Mouse (Mus musculus): ENCODE results near the gene Sae1. TPM values are rescaled to one million over a fixed set of nuclear protein-coding genes. Genes with fewer than 3 reads are reported as not detected.
A peak's percentile ranks its signal among the peaks of the same experiment; 100 is the strongest.

Sae1 gene
- polyA plus RNA-seq, 1 experiment from 2014 or later: 272 TPM

DNA sequence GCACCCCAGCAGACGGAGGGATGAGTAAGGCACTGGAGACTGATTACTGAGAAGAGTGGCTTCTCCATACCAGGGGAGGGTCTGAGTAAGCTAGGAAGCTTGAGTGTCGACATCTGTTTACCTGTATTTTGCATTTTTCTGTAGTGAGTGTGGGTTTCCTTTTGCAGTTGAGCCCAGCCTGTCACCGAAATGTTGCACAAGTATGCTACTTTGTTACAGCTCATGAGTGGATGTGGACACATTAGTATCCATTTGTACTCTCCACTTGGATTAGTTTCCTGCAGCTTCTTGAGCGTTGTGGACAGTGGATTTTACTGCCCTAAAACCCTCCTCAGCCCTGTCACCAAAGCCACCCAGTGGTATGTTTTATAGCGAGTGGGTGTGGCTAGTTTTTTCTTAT, 31.1 kb upstream of the Sae1 start:
- H3K9ac ChIP-seq (ENCODE audit: low read depth, low read length): no peak overlapping the region
- H3K27me3 ChIP-seq (replicated peaks; ENCODE audit: control insufficient read depth, insufficient read depth, low read length): no peaks in the 10 kb centered on the region
- ATAC-seq: no peak
- H3K9me3 ChIP-seq (ENCODE audit: control insufficient read depth, low read length): no peaks in the 10 kb centered on the region
- peaks cover 37% of the 10 kb centered on the region for H3K36me3 ChIP-seq (ENCODE audit: control insufficient read depth, insufficient read depth, low read length)
- no peak overlapping the region for H3K4me2 ChIP-seq (ENCODE audit: low read length)
- no peak overlapping the region for H3K27ac ChIP-seq (ENCODE audit: low read depth, low read length)
- WGBS: 91% methylated on average over 5 of the region's 5 CpGs
- H3K4me3 ChIP-seq (ENCODE audit: low read length): no peak overlapping the region
- no peaks in the 10 kb centered on the region for H3K4me1 ChIP-seq (ENCODE audit: control insufficient read depth, insufficient read depth, low read depth, low read length)

DNA sequence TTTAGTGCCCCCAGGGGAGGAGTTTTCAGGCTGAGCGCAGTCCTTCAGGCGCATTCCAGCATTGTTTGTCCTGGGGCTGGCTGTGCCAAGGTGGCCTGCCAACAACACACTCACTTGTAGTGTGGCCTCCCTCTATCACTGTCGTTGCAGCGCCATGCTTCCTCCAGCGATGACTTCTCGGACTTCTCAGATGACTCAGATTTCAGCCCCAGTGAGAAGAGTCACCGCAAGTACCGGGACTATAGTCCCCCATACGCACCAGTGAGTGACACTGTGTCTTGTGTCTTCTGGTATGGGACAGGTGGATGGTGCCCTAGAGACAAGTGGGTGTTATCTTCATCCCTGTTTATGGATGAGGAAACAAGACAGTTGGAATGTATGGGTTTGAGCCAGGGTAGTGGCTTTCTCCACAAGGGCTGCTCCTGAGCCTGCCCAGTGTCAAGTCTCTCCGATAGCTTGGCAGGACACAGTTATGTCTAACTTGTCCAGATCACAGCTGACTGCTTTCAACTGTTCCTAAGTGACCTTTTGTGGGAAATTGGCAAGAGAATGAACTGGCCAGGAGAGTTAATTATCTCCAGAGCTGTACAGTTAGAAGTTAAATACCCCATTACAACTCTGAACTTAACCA, 29.6 kb upstream of the Sae1 start:
- Histone ChIP-seq H3K9ac (ENCODE audit: low read depth, low read length) (no peak overlapping the region), H3K9me3 (ENCODE audit: control insufficient read depth, low read length) (no peaks in the 10 kb centered on the region), H3K36me3 (ENCODE audit: control insufficient read depth, insufficient read depth, low read length) (peaks cover 32% of the 10 kb centered on the region), H3K4me1 (ENCODE audit: control insufficient read depth, insufficient read depth, low read depth, low read length) (peaks cover 4% of the 10 kb centered on the region), H3K27ac (ENCODE audit: low read depth, low read length) (no peak overlapping the region), H3K4me3 (ENCODE audit: low read length) (no peak overlapping the region), H3K4me2 (ENCODE audit: low read length) (no peak overlapping the region), H3K27me3 (replicated peaks; ENCODE audit: control insufficient read depth, insufficient read depth, low read length) (no peaks in the 10 kb centered on the region)
- ATAC-seq: no peak
- WGBS: 84% methylated on average over 10 of the region's 10 CpGs

DNA sequence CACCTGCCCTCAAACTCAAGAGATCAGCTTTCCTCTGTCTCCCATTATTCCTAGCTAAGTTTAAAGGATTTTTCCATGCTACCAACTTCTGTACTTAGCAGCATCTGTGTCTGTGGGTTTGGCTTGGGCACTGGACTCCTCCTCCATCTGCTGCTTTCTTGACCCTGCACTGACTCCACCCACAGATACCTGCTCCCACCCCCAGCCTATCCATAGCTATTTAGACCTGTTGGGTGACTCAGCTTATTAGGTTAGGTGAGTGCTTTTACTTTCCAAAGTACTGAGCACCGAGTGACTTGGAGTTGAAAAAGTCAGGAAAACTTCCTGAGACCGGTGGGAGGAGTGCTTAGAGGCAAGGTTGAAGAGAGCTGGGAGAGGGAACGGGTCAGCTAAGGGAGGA, 27.8 kb upstream of the Sae1 start:
- Histone ChIP-seq H3K9ac (ENCODE audit: low read depth, low read length) (no peak overlapping the region), H3K4me3 (ENCODE audit: low read length) (no peak overlapping the region), H3K27me3 (replicated peaks; ENCODE audit: control insufficient read depth, insufficient read depth, low read length) (no peaks in the 10 kb centered on the region), H3K4me2 (ENCODE audit: low read length) (no peak overlapping the region), H3K27ac (ENCODE audit: low read depth, low read length) (no peak overlapping the region), H3K4me1 (ENCODE audit: control insufficient read depth, insufficient read depth, low read depth, low read length) (peaks cover 4% of the 10 kb centered on the region), H3K9me3 (ENCODE audit: control insufficient read depth, low read length) (no peaks in the 10 kb centered on the region), H3K36me3 (ENCODE audit: control insufficient read depth, insufficient read depth, low read length) (peaks cover 16% of the 10 kb centered on the region)
- 84% methylated on average over 3 of the region's 3 CpGs for WGBS
- no peak for ATAC-seq

DNA sequence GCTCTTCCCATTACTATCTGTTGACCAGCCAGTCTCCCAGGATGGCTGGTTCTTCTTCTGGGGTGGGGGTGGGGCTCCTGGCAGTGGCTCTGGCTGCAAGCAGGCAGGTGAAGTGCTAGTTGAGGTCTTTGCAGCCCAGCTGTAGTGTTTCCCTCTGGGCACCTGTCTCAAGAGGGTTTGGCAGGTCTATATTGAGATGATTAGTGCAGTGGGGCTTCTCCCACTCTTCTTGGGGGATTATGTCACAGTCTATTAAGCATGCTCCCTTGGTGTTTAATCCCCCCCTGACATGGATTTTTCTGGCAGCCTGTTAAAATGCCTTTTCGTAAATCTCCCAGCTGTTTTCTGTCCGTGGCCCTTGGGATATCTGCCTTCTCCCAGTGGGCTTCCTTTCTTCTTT, 25.3 kb upstream of the Sae1 start:
- WGBS: 60% methylated on average over 2 of the region's 2 CpGs
- H3K9ac ChIP-seq (ENCODE audit: low read depth, low read length): no peak overlapping the region
- no peaks in the 10 kb centered on the region for H3K27me3 ChIP-seq (replicated peaks; ENCODE audit: control insufficient read depth, insufficient read depth, low read length)
- no peak overlapping the region for H3K4me2 ChIP-seq (ENCODE audit: low read length)
- no peaks in the 10 kb centered on the region for H3K9me3 ChIP-seq (ENCODE audit: control insufficient read depth, low read length)
- no peak for ATAC-seq
- H3K27ac ChIP-seq (ENCODE audit: low read depth, low read length): no peak overlapping the region
- H3K36me3 ChIP-seq (ENCODE audit: control insufficient read depth, insufficient read depth, low read length): peaks cover 8% of the 10 kb centered on the region
- no peak overlapping the region for H3K4me3 ChIP-seq (ENCODE audit: low read length)
- H3K4me1 ChIP-seq (ENCODE audit: control insufficient read depth, insufficient read depth, low read depth, low read length): peaks cover 4% of the 10 kb centered on the region

DNA sequence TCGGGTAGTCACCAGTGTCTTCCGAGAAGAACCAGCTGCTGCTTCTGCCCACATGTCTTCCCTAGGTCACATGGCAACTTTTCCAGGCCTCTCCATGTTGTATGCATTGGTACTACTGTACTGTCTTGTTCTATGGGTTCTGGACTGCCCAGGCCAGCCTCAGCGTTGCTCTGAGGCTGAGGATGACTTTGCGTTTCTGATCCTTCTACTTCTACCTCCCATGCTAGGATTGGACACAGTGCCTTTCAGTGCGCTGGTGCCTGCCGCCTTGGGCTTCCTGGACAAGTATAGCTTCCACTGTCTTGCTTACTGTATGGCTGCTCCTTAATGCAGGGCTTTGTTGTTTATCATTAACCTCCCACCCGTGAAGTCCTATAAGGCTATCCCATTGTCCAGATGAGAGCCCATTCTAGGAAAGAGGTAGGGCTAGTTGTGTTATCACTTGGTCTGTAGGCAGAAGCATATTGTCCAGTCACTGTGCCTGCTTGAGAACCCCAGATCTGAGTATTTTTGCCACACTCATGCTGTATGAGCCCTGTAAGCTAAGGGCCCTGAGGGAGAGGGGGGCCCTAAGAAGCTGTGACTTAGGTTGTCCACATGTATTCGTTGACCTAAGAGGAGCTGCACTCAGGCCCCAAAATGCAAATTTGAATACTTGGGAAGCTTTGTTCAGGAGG, 24.8 kb upstream of the Sae1 start:
- Histone ChIP-seq H3K36me3 (ENCODE audit: control insufficient read depth, insufficient read depth, low read length) (peaks cover 8% of the 10 kb centered on the region), H3K27me3 (replicated peaks; ENCODE audit: control insufficient read depth, insufficient read depth, low read length) (no peaks in the 10 kb centered on the region), H3K9me3 (ENCODE audit: control insufficient read depth, low read length) (no peaks in the 10 kb centered on the region), H3K9ac (ENCODE audit: low read depth, low read length) (no peak overlapping the region), H3K4me1 (ENCODE audit: control insufficient read depth, insufficient read depth, low read depth, low read length) (peaks cover 4% of the 10 kb centered on the region), H3K4me2 (ENCODE audit: low read length) (no peak overlapping the region), H3K4me3 (ENCODE audit: low read length) (no peak overlapping the region), H3K27ac (ENCODE audit: low read depth, low read length) (no peak overlapping the region)
- ATAC-seq: no peak
- 87% methylated on average over 8 of the region's 8 CpGs for WGBS

DNA sequence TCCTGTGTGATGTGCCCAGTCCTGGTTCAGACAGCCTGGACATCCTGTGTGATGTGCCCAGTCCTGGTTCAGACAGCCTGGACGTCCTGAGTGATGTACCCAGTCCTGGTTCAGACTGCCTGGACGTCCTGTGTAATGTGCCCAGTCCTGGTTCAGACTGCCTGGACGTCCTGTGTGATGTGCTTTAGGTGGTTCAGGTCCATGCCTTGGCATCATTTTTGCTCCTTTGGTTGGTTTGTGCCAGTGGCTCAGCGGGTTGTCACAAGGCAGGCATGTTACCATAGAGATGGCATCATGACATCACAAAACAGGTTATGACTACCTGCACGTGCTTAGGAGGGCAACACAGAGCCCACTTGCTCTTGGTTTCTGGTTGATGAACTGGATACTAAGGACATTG, 23.5 kb upstream of the Sae1 start:
- 89% methylated on average over 5 of the region's 5 CpGs for WGBS
- Histone ChIP-seq H3K4me2 (ENCODE audit: low read length) (no peak overlapping the region), H3K4me1 (ENCODE audit: control insufficient read depth, insufficient read depth, low read depth, low read length) (peaks cover 8% of the 10 kb centered on the region), H3K27ac (ENCODE audit: low read depth, low read length) (no peak overlapping the region), H3K9me3 (ENCODE audit: control insufficient read depth, low read length) (no peaks in the 10 kb centered on the region), H3K36me3 (ENCODE audit: control insufficient read depth, insufficient read depth, low read length) (no peaks in the 10 kb centered on the region), H3K27me3 (replicated peaks; ENCODE audit: control insufficient read depth, insufficient read depth, low read length) (no peaks in the 10 kb centered on the region), H3K4me3 (ENCODE audit: low read length) (no peak overlapping the region), H3K9ac (ENCODE audit: low read depth, low read length) (no peak overlapping the region)
- ATAC-seq: no peak

DNA sequence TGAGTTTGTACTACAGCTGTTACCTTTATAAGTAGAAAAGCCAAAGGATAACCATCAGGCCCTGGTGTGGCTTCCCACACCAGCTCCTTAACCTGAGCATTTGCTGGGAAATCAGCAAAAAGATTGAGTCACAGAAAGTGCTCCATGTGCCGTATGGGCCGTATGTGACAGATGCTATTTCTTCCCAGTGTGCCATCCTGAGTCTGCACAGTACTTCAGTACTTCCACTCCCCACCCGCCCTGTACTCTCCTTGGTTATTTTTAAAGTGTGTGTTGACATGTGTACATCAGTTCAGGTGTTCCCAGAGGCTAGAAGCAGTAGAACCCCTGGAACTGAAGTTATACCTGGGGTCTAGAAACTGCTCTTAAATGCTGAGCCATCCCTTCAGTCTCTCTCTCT, 19.4 kb upstream of the Sae1 start:
- no peaks in the 10 kb centered on the region for H3K9me3 ChIP-seq (ENCODE audit: control insufficient read depth, low read length)
- ATAC-seq: no peak
- 86% methylated on average over 3 of the region's 3 CpGs for WGBS

DNA sequence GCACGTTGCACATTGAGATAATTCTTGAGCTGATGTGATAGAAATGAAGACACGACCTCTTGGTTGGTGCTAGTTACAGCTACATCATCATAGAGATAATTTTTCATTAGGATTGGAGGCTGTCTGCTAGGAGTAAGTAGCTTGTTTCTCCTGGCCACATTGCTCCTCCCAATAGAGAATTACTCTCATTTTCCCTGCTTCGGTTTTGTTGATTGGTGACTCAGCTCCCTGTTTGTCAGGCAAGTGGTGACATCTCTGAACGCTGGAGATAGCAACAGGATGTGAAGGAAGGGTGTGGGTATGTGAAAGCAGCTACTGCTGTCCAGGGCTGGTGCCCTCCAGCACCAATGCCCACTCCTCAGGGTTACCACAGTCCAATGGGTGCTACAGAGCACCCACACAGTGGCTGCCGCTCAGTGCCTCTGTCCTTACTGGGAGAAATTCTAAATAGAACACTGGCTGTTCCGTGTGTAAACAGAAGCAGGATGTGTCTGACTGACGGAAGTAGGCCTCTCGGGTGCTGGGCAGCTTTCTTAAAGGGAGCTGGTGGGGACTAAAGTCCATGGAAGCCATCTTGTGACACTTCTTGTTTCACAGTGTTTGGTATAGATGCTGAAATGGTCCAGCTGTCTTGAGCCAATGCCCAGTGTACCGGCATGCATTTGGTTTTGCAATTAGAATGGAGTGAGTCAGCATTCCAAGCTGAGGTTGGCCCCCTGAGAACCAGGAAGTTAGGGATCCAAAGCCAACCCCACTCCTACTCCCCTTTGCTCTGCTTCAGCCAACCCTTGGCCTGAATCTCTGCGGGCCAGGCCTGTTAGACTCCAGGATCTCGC, 18.1 kb upstream of the Sae1 start:
- Histone ChIP-seq H3K36me3 (ENCODE audit: control insufficient read depth, insufficient read depth, low read length) (no peaks in the 10 kb centered on the region), H3K9ac (ENCODE audit: low read depth, low read length) (peak overlapping the region; percentile 24; the same call in 1 of the 2 replicates), H3K27me3 (replicated peaks; ENCODE audit: control insufficient read depth, insufficient read depth, low read length) (no peaks in the 10 kb centered on the region), H3K4me1 (ENCODE audit: control insufficient read depth, insufficient read depth, low read depth, low read length) (peaks cover 29% of the 10 kb centered on the region), H3K4me2 (ENCODE audit: low read length) (peak overlapping the region; percentile 29), H3K4me3 (ENCODE audit: low read length) (no peak overlapping the region), H3K27ac (ENCODE audit: low read depth, low read length) (peak overlapping the region; percentile 72), H3K9me3 (ENCODE audit: control insufficient read depth, low read length) (no peaks in the 10 kb centered on the region)
- 59% methylated on average over 11 of the region's 11 CpGs for WGBS
- no peak for ATAC-seq

More for the DNA sequence above, 19.4 kb upstream of the Sae1 start:
- H3K9ac ChIP-seq (ENCODE audit: low read depth, low read length): no peak overlapping the region
- no peaks in the 10 kb centered on the region for H3K27me3 ChIP-seq (replicated peaks; ENCODE audit: control insufficient read depth, insufficient read depth, low read length)
- no peak overlapping the region for H3K4me2 ChIP-seq (ENCODE audit: low read length)
- no peaks in the 10 kb centered on the region for H3K36me3 ChIP-seq (ENCODE audit: control insufficient read depth, insufficient read depth, low read length)
- H3K27ac ChIP-seq (ENCODE audit: low read depth, low read length): no peak overlapping the region
- H3K4me3 ChIP-seq (ENCODE audit: low read length): no peak overlapping the region
- H3K4me1 ChIP-seq (ENCODE audit: control insufficient read depth, insufficient read depth, low read depth, low read length): peaks cover 29% of the 10 kb centered on the region

DNA sequence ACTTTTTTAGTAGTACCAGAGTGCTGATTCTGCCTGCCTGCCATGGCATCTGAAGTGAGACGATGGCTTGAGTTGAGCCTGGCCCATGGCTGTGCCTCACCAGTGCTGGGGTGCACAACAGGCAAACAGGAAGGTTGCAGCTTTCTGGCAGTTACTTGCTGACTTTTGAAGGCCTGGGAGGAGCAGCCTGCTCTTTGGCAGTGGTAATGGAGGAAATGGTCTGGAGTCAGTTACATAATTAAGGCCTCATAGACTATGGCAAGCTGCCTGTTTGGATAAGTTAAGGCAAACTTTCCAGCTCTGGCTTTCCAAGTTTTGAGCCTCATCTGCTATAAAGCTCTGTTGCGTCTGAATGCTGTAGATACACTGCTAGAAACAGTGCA, 17.5 kb upstream of the Sae1 start:
- peak overlapping the region; percentile 29; the same call in 1 of the 2 replicates for H3K4me2 ChIP-seq (ENCODE audit: low read length)
- H3K27ac ChIP-seq (ENCODE audit: low read depth, low read length): peak overlapping the region; percentile 72
- H3K9me3 ChIP-seq (ENCODE audit: control insufficient read depth, low read length): no peaks in the 10 kb centered on the region
- WGBS: 58% methylated on average over 2 of the region's 2 CpGs
- no peaks in the 10 kb centered on the region for H3K27me3 ChIP-seq (replicated peaks; ENCODE audit: control insufficient read depth, insufficient read depth, low read length)
- no peaks in the 10 kb centered on the region for H3K36me3 ChIP-seq (ENCODE audit: control insufficient read depth, insufficient read depth, low read length)
- H3K4me1 ChIP-seq (ENCODE audit: control insufficient read depth, insufficient read depth, low read depth, low read length): peaks cover 29% of the 10 kb centered on the region
- ATAC-seq: no peak
- H3K9ac ChIP-seq (ENCODE audit: low read depth, low read length): peak overlapping the region; percentile 24; the same call in 1 of the 2 replicates
- no peak overlapping the region; the same call in 1 of the 2 replicates for H3K4me3 ChIP-seq (ENCODE audit: low read length)

Data from hindbrain, embryonic 16.5 days (tissue).